Mouse (Mus musculus): ENCODE results near the gene Thbs3. TPM values are rescaled to one million over a fixed set of nuclear protein-coding genes. Genes with fewer than 3 reads are reported as not detected.
A peak's percentile ranks its signal among the peaks of the same experiment; 100 is the strongest.

Gene Thbs3
- total RNA-seq, 2 experiments from 2014 or later = 46.2 to 61.5 TPM

DNA sequence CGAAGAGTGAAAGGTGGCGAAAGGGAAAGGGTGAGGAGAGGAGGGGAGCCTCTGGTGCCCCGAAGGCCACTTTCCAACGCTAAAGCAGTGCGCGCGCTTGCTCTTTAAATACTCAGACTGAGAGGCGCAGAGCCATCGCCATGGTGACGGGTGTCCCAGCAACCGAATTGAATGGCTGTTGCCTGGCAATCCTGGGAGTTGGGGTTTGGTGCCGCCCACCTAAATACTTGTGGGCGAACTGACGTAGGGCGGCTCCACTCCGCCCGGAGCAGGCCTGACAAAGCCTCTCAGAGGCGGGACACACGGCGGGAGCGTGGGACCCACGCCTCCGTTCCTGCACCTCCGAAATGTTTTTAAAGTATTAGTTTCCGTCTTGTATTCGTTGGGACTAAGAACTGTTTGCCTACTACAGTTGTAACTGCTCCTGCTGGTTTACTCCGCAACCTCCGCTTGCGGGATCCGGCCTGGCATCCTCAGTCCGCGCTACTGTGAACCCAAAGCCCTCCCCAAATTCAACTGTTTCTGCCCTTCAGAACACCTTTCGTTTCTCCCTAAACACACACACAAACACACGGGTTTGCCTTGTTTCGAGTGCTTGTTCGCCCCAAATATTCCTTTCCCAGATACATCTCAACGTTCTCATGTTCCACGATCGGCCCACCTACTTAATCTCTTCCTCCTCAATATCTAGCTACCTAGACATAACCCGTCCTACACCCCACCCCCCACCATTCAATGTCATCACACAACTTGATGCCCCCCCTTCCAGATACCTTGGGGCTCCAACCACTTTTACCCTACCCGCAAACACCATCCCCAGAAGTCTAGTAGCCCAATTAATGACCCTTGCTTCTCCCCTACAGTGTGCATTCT lies 12.6 kb downstream of the Thbs3 start:
- DNase-seq = peak; percentile 64

DNA sequence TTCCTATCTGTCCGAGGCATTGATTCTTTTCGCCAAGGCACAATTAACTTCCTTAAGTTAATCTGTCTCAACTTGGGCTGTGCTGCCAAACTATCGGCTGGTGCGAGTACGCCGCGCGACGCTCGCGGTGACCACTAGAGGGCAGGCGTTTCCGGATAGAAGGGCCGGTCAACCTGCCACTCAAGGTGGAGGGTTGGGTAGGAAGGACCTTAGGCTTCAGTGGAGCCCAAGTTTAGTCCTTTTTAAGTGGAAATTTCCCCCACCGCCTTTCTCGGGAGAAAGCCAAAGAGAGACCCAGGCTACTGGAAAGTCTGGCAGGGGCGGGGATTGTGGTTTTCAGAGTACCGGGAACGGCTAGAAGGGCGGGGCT lies 13.2 kb downstream of the Thbs3 start:
- DNase-seq = peak; percentile 89

DNA sequence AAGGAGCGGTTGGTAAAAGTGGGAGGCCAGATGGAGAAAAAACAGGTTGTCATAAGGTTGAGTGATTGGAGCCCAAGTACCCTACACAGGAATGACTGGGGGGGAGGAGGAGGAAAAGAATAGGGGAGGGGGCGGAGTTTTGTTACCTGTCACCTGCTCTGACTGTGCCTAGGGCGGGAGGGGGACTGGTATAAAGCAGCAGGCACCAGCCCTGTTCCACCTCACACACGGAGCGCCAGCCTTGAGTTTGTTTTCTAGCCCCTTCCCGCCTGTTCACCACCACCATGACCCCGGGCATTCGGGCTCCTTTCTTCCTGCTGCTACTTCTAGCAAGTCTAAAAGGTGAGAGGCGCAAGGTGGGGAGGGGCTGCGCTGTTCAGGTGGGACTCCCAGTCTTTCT lies 13.9 kb downstream of the Thbs3 start, which contains the start of gene Muc1:
Gene Muc1 (plus strand): TSS at position 222 of the 400 bp plus-strand sequence.
- no peak for DNase-seq

DNA sequence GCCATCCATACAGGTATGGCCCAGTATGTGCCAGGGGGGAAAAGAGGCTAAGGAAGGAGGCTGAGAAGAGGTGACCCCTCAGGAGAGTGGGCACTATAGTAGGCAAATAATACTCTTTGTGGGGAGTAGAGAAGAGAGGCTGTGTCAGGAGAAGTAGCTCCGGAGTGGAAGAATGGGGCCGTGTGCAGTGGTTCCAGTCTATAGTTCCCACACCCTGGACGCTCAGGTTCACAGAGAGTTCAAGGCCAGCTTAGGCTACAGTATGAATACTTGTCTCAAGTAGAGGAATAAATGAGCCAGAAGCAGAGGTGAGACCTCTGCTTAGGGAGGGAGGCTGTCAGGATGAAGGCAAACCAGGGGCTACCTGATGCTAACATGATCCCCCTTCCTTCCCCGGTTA lies 14.3 kb downstream of the Thbs3 start:
- no peak for DNase-seq

DNA sequence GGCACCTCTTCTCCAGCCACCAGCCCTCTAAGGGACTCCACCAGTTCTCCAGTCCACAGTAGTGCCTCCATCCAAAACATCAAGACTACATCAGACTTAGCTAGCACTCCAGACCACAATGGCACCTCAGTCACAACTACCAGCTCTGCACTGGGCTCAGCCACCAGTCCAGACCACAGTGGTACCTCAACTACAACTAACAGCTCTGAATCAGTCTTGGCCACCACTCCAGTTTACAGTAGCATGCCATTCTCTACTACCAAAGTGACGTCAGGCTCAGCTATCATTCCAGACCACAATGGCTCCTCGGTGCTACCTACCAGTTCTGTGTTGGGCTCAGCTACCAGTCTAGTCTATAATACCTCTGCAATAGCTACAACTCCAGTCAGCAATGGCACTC lies 15.6 kb downstream of the Thbs3 start:
- no peak for DNase-seq

DNA sequence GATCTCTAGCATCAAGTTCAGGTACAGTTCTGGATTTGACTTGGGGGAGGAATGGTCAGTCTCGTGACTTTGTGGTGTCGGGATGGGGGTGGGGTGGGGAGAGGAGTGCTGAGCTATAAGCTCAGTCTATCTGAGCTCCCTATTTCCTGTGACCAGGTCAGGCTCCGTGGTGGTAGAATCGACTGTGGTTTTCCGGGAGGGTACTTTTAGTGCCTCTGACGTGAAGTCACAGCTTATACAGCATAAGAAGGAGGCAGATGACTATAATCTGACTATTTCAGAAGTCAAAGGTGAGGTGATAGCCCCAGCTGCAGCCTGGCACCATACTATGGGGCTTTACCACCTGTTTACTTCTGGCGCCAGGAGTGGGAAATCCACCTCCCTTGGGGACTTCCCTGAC lies 16.4 kb downstream of the Thbs3 start:
- no peak for DNase-seq

DNA sequence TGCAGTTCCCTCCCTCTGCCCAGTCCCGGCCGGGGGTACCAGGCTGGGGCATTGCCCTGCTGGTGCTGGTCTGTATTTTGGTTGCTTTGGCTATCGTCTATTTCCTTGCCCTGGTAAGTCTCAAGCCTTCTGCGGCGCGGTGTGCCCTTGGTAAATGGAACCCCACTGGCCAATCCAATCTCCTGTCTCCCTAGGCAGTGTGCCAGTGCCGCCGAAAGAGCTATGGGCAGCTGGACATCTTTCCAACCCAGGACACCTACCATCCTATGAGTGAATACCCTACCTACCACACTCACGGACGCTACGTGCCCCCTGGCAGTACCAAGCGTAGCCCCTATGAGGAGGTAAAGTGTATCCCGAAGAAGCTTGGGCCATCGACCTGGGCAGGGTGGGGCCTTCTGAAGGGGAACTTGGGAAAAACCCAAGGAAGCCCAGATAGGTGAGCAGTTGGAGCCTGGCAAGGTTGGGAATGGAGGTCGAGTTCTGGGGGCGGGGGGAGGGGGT lies 16.8 kb downstream of the Thbs3 start:
- no peak for DNase-seq

DNA sequence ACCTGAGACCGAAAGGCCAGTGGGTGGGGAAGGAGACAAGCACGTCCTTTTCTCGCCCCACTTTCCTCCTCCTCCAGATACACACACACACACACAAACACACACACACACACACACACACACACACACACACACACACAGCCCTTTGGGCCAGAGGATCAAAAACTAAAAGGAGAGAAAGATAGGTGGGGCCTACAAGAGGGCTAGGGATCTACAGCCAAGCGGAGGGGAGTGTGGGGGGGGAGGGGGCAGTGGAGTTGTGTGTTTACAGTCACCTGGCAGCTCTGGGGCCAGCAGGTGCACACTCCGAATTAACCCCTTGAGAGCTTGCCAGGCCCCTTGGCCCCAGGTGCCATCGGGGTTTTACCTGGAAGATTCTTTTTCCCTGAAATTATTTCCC lies 17.6 kb downstream of the Thbs3 start:
- no peak for DNase-seq

DNA sequence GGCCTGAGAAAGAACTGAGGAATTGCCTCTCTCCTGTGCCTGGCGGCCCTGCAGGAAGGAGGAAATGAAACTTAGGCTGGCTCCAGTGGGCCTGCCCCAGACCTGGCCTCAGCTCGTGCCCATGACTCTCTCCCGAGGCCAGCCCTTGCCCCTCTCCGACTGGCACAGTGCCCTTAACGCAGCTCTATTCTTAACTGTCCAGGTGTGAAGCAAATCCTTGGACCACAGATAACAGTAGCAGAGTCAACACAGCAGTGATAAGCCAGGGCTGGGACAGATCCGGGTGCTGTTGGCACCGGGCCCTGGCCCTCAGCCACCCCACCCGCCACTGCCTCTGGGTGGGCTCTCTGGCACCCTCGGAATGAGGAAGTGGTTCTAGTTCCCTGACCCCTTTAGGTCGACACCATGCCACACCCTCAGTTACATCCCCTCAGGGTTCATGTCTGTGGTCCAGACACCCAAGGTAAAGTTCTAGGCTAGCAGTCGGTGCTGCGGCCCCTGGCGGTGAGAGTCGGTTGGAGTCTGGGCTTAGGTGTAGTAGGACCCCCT lies 18.7 kb downstream of the Thbs3 start:
- no peak for DNase-seq

DNA sequence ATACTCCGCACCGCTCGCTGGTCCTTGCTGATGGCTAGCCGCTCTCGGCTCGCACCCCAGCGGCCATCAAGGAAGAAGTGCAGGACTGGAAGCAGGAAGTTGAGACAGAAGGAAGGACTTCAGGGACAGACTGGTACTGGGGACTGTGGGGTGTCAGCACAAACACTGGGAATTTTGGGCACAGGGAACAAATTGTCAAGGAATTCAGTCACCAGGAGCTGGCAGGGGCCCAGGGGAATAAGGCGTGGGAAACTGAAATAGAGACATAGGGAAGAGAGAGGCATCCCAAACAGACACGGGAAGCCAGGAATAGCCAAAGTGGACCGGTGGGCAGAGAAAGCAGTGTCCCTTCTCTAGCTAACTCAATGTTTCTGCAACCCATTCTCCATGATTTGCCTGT lies 21.5 kb downstream of the Thbs3 start:
- no peak for DNase-seq

DNA sequence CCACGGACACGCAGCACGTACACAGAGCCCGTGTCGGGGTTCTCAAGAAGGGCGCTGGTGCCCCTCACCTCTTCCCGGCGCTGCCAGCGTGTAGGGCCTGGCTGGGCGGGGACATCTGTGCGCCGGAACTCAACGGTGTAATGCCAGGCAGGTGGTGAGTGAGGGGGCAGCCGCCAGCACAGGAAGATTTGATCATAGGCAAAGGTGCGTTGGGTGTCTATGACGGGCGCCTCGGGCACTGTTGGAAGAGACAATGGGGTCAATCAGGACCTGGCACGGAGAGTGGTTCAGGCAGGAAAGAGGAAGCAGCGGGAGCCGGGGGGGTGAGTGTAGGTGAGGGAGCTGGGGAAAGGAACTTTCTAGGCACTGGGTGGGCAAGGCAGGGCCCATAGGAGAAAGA lies 22.7 kb downstream of the Thbs3 start:
- DNase-seq = no peak

DNA sequence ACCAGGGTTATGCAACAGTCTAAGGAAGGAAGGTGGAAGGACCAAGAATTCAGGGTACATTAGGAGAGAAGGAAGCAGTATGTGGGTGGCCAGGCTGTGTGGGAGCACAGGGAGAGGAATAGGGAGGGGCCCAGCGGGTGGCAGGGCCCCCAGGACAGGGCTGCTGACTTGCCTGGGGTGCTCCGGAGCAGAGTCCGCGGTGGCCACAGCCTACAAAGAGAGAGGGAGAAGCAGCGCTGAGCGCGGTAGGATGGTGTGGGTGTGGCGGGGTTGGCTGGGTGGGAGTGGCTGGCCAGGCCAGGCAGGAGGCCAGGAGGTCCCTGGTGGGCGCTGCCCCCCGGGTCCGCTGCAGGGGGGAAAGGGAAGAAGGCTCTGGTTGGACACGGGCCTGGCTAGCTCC lies 23.5 kb downstream of the Thbs3 start:
- no peak for DNase-seq

DNA sequence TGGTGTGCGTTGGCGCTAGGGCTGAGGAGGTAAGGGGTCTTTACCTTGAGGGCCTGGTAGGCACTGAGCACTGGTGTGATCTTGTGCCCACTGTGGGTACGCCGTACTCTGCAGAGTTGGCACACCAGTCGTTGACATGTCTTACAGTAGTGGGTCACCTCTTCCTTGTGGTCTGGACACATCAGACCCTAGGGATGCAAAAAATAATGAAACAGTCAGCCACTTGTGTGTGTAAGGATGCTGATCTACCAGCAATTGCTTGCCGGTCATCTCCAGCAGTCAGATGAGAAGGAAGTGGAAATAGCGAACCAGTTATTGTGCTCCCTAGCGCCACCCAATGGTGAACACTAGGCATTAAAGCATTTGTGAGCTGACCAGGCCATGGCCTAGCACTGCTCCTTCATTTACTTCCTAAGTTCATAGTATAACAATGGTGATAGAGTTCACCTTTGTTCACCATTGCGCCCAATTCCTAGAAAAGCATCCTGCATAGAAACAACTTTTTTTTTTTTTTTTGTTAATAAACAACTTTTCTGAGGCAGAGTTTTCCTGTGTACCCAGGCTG lies 27.4 kb downstream of the Thbs3 start:
- peak; percentile 70 for DNase-seq

DNA sequence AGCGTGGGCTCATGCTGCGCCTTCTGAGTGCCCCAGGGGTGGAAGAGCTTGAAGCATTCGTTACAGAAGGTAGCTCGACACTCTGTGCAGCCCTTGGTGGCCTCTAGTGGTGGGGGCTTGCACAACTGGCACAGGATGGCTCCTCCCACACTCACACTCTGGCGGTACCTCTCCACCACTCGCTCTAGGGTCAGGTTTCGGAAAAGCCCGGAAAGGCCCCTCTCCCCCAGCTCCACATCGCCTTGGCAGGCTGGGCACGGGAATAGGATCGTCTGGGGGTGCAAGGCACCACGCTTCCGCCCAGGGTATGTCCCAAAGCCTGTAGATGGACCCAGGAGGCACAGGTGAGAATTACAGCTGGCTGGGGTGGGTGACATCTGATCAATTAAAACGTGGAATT lies 28.6 kb downstream of the Thbs3 start:
- no peak for DNase-seq

DNA sequence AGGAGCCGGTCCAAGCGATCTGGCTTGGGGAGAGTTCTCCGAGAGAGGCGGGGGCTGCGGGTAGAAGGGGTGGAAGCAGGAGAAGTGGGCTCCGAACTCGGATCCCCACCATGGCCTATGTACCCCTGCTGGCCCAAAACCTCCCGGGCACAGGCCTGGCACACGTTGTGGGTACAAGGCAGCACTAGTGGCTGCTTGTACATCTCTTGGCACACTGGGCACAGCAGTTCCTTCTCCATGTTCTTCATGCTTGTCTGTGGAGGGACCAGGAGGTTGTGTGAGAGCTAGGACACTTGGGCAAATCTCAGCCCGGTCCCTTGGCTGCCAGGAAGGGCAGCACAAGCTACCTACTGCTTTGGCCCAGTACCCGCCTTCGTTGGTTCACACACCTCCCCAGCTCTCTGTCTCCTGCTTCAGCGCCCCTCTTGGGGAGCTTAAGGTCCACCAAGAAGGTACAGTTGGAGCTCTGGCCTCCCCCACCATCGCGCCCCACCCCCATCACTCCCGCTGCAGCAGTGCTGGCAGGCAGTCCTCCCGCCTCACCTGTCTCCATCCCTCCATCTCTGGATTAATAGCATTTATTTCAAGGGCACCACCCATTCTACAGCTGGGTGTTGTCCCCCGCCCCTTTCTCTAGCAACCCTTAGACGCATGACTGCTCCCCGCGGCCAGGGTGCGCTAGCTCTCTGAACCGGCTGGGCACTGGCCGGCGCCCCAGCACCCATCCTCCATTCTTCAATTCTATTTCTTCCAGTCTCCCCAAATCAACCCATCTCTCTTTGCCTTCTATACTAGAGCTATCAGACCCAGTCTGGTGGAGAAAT lies 29.4 kb downstream of the Thbs3 start:
- DNase-seq = no peak

DNA sequence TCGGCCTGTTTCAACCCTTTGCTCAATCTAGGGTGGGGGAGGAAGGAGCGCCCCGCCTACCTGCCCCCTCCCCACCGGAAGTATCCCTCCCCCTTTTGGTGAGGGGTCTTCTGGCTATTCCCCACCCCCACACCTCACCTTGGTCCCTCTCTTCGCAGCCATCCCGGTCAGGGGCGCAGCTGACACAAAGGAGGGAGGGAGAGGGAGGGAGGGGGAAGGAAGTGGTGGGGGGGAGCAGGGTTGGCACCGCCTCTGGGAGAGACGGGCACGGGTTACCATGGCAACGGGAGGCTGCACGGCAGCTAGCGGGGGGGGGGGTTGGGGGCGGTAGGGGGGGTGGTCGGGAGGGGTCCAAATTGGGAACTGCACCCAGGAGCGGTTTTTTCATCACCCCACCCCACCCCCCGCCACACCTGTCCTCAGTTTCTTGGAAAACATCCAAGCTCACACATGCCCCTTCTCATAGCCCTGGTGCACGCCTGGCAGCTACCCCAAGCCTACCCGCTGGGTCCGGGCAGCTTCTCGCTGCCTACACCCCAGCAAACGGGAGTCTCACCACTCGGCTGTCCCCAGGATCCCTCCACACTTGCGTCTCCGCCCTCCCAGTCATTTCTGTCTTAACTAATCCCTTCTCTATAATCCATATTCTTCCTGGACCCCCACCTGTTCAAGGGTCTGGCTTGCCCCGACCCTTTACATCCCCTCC lies 30.2 kb downstream of the Thbs3 start:
- no peak for DNase-seq

DNA sequence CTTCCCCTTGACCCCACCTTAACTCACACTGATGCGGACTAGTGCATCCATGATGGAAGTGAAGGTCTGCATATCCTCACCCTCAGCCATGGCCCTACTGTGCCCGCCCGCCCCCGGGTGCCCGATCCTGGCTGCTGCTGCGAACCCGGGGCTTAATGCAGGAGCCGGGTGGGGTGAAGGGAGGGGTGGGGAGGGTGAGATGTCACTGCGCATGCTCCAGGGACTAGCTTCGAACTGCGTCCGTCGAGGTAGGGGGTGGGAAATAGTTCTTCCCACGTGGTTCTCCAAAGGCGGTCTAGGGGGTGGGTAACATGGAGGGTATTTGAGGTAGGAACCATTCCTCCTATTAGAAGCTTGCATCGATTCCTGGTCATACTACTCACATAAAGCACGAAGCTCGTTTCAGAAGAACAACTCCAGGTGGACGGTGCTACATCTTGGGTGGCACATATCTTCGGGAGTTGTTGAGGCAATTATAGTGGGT lies 30.8 kb downstream of the Thbs3 start, which contains the start of gene Krtcap2:
Gene Krtcap2 (plus strand): TSS at position 279 of the 484 bp plus-strand sequence.
- DNase-seq = no peak

DNA sequence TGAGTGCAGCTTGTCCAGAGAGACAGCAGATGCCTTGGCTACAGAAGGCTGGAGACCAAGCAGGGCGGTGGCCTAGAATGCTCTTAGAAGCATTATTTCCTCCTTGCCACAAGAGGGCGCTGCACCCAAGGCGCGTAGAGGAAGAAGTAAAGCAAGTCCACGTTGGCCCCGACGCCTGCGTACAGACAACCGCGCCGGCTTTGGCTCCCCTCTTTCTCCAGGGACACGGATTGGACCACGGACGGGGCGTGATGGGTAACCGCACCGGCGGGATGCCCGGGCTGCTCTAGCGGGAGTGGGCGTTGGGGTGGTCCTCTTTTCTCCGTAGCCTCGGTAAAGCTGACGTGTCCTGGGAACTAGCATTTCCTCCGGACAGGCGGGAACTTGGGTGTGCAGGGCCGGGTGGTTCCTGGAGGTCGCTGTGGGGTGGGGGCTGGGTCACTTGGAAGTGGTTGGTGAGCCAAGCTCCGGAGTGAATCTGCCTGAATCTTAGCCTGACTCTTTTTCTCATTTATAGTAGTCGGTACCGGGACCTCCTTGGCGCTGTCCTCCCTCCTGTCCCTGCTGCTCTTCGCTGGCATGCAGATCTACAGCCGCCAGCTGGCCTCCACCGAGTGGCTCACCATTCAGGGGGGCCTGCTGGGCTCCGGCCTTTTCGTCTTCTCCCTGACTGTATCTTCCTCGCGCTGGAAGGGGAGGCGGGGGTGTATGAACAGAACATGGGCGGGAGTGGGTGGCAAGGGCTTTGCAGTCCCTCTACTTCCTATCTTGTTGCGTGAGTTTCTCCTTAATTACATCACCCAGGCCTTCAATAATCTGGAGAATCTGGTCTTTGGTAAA lies 31.5 kb downstream of the Thbs3 start, which contains the start of gene Trim46:
Gene Trim46 (minus strand): TSS at position 49 of the 840 bp plus-strand sequence.
- DNase-seq = peak; percentile 87

DNA sequence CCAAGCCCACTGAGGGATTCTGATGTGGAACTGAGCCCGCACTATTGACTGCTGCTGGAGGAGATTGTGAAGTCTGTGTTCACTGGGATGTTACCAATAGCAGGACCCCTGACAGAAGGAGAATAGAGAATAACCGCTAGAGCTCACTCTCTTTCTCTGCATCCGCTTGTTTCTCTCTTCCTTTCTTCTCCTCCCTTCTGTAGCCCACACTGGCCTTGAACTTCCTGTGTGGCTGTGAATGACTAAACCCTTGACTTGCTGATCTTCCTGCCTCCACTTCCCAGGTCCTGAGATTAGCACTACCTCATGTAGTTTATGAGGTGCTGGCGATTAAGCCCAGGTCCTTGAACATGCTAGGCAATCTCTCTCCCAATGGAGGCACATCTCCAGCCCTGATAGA lies 32.5 kb downstream of the Thbs3 start:
- no peak for DNase-seq

DNA sequence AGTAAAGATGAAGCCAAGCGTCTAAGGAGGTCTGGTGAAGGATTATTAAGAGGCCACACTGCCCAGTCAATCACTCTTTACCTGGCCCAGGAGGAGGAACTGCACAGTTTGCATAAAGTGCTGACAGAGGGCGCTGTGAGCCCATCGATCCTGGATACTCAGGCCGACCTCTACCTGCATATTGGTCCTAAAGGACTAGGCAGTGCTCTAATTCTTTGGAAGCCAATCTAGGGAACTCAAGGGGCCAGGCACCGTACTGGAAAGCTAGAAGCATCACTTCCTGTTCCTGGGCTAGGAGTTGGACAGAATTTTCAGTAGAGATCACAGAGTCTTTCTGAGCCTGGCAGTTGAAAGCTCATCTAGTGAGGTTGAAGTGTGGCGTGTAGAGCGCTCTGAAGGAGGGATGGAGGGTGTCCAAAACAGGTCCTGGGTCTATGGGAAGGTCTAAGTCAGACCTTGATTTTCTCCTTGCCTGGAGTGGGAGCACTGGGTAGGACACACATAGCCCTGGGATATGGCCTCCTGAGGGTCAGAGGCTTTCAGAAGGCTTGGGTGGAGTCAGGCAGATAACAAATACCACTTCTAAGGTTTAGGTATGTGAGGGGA lies 35.6 kb downstream of the Thbs3 start:
- no peak for DNase-seq

Data from gastrocnemius, postnatal 10 days (tissue).